Mouse (Mus musculus) regulatory T cell (primary cell): ENCODE results near the gene Defa31.
"Not testable (repeated sequence)": the region's sequence is repeated elsewhere in the genome, so short reads cannot be mapped to it uniquely, and the experiment has no call there.

ENCODE experiments used
- in situ Hi-C: fragments of 300-600 bp; cut with MboI, MseI; formaldehyde crosslinking; loops from one replicate; pipeline ENCODE4 v1.15.1; 2025; ENCODE audit warnings: high pct_unique_total_duplicates

Gene Defa31

DNA sequence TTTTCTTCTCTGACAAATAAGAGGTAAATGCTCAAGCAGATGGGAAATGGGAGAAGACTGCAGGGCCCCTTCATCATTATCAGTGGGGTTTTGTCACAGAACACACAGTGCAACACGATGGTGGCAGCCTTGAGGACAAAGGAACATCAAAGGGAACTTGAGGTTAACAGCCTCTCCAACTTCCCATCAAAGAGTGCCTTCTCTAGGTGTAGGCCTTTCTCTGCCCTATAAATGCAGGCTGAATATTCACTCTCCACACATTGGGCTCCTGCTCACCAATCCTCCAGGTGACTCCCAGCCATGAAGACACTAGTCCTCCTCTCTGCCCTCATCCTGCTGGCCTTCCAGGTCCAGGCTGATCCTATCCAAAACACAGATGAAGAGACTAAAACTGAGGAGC lies at the start of gene Defa31:
TSS of gene Defa31 (plus strand) at position 301 of the 400 bp plus-strand sequence.
- in situ Hi-C loops, result not testable (repeated sequence)

DNA sequence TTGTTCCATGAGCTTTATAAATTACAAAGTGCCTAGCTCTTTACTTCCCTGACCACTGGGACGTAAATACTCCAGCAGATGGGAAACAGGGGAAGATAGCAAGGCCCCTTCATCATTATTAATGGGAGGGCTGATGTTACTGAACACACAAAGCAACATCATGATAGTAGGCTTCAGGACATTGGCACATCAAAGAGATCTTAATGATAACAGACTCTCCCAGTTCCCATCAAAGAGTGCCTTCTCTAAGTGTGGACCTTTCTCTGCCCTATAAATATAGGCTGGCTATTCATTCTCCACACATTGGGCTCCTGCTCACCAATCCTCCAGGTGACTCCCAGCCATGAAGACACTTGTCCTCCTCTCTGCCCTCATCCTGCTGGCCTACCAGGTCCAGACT lies 29.4 kb upstream of the Defa31 start, which contains the start of gene Defa22:
TSS of gene Defa22 (plus strand) at position 301 of the 400 bp plus-strand sequence.
- in situ Hi-C loops, result not testable (repeated sequence)

DNA sequence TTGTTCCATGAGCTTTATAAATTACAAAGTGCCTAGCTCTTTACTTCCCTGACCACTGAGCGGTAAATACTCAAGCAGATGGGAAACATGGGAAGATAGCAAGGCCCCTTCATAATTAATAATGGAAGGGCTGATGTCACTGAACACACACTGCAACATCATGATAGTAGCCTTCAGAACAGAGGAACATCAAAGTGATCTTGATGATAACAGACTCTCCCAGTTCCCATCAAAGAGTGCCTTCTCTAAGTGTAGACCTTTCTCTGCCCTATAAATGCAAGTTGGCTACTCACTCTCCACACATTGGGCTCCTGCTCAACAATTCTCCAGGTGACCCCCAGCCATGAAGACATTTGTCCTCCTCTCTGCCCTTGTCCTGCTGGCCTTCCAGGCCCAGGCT lies 9.8 kb downstream of the Defa31 start, which contains the start of gene Gm15293:
TSS of gene Gm15293 (plus strand) at position 301 of the 400 bp plus-strand sequence.
- in situ Hi-C loops, result loop anchor here (5.0 kb wide), 1 partner anchor 466 kb away; the partner anchor contains the start of gene Defa34
